Mouse (Mus musculus) embryonic facial prominence, embryonic 15.5 days (tissue): ENCODE results near the gene Cd86. TPM values are rescaled to one million over a fixed set of nuclear protein-coding genes. Genes with fewer than 3 reads are reported as not detected.

ENCODE experiments used
- ATAC-seq: fragments of 200-750 bp; cut with Nextera tagmentation; 2 replicates; pipeline ENCODE4 v1.8.0; 2017; ENCODE audit warnings: low read depth, moderate TSS enrichment; ENCODE audit not compliant: insufficient number of reproducible peaks, low FRiP score, low TSS enrichment
- H3K27ac ChIP-seq: fragments of 300-500 bp; sonication (generic); replicated peaks from 2 replicates; pipeline ENCODE4 v1.5.1; 2015; ENCODE audit warnings: mild to moderate bottlenecking, inconsistent platforms
- H3K27me3 ChIP-seq: fragments of 300-500 bp; sonication (generic); 2 replicates; pipeline ENCODE4 v1.6.1; 2015; ENCODE audit warnings: inconsistent platforms
- H3K36me3 ChIP-seq: fragments of 300-500 bp; sonication (generic); 2 replicates; pipeline ENCODE4 v1.6.1; 2015; ENCODE audit warnings: mild to moderate bottlenecking, inconsistent platforms
- H3K4me1 ChIP-seq: fragments of 300-500 bp; sonication (generic); 2 replicates; pipeline ENCODE4 v1.6.1; 2015; ENCODE audit warnings: inconsistent platforms
- H3K4me2 ChIP-seq: fragments of 300-500 bp; sonication (generic); replicated peaks from 2 replicates; pipeline ENCODE4 v1.6.1; 2015; ENCODE audit warnings: mild to moderate bottlenecking, inconsistent platforms
- H3K4me3 ChIP-seq: fragments of 300-500 bp; sonication (generic); replicated peaks from 2 replicates; pipeline ENCODE4 v1.5.1; 2015; ENCODE audit warnings: mild to moderate bottlenecking, inconsistent platforms
- H3K9ac ChIP-seq: fragments of 300-500 bp; sonication (generic); 2 replicates; pipeline ENCODE4 v1.6.1; 2015; ENCODE audit warnings: inconsistent platforms
- H3K9me3 ChIP-seq: fragments of 300-500 bp; sonication (generic); replicated peaks from 2 replicates; pipeline ENCODE4 v1.6.1; 2016; ENCODE audit warnings: inconsistent platforms
- WGBS: fragments of 180-500 bp; shearing (Covaris S2); methylation state at CpG from one replicate; pipeline ENCODE4 v1.1.7; 2015; 5-methylcytosine and 5-hydroxymethylcytosine counted together
- polyA plus RNA-seq: library from polyadenylated mRNA; unstranded; fragments of >200 nt; fragmentation: Nextera tagmentation; extraction: Ambion mirVana; gene quantifications from 2 replicates; pipeline ENCODE4 v1.2.1, GENCODE M21; 2015

The Cd86 gene
- polyA plus RNA-seq, 1 experiment from 2014 or later, result 3.3 TPM

DNA sequence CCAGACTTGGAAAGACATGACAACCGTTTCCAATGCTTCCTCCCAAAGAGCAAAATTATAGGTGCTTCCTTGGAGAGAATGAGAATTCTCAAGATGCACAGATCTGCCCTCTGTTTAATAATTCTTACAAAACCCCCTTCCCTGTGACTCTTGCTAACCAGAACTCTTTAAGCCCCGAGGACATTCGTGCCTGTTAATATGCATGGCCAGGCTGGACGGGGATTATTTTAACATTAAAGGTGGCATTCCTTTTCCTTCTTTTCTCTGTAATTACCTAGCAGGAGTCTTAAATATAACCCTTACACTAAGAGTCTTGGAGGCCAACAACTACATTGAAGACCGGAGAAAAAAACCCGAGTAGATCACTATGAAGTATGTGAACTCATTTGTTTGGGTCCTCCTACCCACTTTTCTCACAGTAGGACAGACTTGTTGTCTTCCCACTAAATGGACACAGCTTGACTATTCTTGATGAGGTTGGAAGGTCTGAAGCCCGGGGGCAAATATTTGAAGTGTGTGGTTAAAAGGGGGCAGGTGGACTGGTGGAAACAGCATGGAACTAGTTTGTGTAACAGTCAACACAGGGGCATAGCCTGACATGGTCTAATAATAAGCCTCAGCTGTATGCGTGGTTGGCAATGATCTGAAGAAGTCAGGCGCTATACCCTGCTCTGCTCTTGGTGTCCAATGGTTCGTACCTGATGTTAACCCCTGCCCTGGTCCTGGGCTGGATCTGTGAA, 69.0 kb downstream of the Cd86 start:
- ATAC-seq, result no peak
- Histone ChIP-seq H3K4me1 (no peaks in the 10 kb centered on the region), H3K4me2 (no peak overlapping the region), H3K4me3 (no peak overlapping the region), H3K9me3 (no peaks in the 10 kb centered on the region), H3K36me3 (no peaks in the 10 kb centered on the region), H3K9ac (no peak overlapping the region), H3K27ac (no peak overlapping the region), H3K27me3 (no peaks in the 10 kb centered on the region)
- WGBS, result 75% methylated on average over 10 of the region's 10 CpGs

DNA sequence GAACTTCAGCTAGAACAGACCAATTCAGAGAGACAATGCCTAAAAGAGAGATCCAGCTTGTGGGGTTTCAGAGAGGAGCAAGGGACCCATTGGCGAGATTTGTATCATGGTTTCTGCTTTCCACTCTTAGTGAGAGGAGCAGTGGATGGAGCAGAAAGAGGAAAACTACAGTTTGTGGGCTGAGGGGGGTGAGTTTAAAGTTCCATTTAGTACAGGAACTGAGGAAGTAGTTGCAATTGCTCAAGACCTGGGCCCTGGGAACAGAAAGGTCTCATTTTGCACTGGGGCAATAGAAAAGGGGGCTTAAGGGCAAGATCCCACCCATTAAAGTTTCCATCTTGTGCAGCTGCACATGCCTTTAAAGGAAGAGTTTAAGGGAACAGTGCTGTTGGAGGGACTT, 76.0 kb downstream of the Cd86 start:
- no peaks in the 10 kb centered on the region for H3K4me1 ChIP-seq
- no peak for ATAC-seq
- no peak overlapping the region for H3K9ac ChIP-seq

DNA sequence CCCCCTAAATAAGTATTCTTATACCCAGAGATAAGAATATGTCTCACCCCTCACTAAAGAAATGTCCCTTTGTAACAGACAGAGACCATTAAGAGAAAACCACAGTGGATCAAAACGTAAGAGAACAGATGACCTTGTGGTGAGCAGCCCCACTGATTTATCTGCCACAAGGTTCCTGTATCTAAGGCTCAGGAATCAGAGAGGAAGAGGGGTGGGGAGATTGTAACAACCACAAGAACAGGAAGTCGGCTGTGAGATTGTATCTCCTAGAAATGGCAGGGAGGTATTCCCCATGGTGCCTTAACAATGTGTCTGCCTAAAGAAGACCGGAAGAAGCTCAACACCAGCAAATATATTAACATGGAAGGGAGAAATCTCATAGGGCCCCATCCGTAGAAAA, 77.9 kb downstream of the Cd86 start:
- Histone ChIP-seq H3K27me3 (no peaks in the 10 kb centered on the region), H3K27ac (no peak overlapping the region), H3K36me3 (no peaks in the 10 kb centered on the region), H3K4me2 (no peak overlapping the region), H3K4me1 (no peaks in the 10 kb centered on the region), H3K4me3 (no peak overlapping the region), H3K9ac (no peak overlapping the region), H3K9me3 (no peaks in the 10 kb centered on the region)
- ATAC-seq, result no peak
- WGBS, result 55% methylated on average over 4 of the region's 4 CpGs

More for the DNA sequence above, 76.0 kb downstream of the Cd86 start:
- Histone ChIP-seq H3K36me3 (no peaks in the 10 kb centered on the region), H3K27ac (no peak overlapping the region), H3K4me2 (no peak overlapping the region), H3K27me3 (no peaks in the 10 kb centered on the region), H3K9me3 (no peaks in the 10 kb centered on the region), H3K4me3 (no peak overlapping the region)
- WGBS, result 79% methylated on average over 1 of the region's 1 CpGs

DNA sequence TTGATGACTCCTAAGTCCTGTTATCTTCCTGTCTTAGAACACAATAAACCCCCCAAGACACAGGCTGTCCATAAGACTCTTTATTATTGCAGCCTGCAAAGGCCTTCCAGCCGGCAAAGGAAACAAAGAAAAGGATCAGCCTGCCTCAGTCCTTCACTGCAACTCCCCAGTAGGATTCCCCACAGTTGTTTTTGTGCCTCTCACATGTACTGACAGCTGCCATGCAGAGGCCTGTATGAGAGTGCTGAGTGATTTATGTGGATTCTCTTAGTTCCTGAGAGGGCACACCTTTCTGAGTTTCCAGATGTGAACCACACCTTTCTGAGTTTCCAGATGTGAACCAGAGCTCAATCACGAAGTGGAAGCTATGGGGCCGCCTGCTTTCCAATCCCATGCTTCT, 83.8 kb downstream of the Cd86 start:
- no peaks in the 10 kb centered on the region for H3K27me3 ChIP-seq
- H3K9me3 ChIP-seq, result no peaks in the 10 kb centered on the region
- no peaks in the 10 kb centered on the region for H3K4me1 ChIP-seq
- WGBS, result 55% methylated on average over 3 of the region's 3 CpGs
- H3K4me3 ChIP-seq, result no peak overlapping the region
- H3K36me3 ChIP-seq, result no peaks in the 10 kb centered on the region
- H3K9ac ChIP-seq, result no peak overlapping the region
- no peak for ATAC-seq
- H3K4me2 ChIP-seq, result no peak overlapping the region
- no peak overlapping the region for H3K27ac ChIP-seq

DNA sequence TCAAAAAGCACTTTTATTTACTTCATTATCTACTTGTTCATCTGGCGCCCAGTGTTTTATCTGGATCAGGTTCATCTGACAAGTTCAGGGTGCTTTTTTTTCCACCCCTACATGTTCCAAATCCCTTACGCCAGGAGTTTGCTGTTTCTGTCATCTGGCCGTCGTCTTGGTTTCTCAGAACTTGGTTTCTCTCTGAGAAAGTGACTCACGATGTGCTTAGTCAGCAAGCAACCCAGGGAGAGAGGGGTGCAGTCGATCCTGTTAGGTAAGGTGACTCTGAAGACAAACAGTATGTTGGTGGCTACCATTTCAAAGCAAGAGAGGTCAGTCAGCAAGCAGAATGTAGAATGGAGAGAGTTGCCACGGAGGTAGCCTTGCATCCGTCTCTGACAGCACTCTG, 93.9 kb downstream of the Cd86 start:
- no peak overlapping the region for H3K27ac ChIP-seq
- no peaks in the 10 kb centered on the region for H3K27me3 ChIP-seq
- WGBS, result 64% methylated on average over 8 of the region's 8 CpGs
- no peak overlapping the region for H3K9ac ChIP-seq
- no peak overlapping the region for H3K4me3 ChIP-seq
- H3K9me3 ChIP-seq, result no peaks in the 10 kb centered on the region
- H3K4me2 ChIP-seq, result no peak overlapping the region
- H3K36me3 ChIP-seq, result no peaks in the 10 kb centered on the region
- no peaks in the 10 kb centered on the region for H3K4me1 ChIP-seq
- ATAC-seq, result no peak

DNA sequence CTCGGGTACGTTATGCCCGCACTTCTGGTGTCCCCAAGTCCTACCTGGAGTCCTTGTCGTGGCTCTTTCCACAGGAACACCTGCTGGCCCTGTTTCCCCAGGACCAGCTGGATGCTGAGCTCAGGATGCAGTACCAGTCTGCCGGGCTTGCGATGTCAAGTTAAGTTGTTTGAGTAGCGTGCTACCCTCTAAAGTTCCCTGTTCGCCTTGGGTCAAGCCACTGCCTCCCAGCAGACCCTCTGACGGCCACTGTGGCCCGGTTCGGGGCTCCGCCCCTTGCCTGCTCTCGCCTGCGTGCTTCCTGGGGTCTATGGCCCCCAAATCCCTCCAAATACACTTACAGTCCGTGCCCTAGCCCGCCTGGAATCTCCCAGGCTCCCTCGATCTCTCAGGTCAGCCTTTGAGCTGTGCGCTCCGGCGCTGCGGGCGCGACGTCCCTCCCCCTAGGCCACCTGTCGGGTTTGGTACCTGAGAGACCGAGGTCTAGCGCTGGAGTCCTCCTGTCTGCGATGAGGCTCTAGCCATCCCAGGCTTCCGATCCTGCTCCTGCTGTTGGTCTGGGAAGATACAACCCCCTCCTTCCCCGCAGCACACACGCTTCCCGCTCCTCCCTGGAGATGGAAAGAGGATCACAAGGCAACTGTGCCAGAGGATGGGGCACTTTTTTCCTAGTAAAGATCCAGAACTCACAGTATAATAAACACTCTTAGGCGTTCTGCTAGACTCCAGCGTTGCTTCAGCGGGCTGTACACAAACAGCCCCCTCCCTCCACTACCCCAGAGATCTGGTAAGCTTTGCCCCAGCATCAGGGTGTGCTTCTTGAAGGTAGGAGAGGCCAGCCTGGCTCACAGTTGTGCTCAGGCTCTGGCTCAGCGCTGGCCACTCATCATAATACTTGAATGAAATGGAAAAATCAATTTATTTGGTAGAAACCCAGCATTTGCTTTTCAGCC, 104.2 kb downstream of the Cd86 start, which contains the start of gene Casr:
Gene Casr, minus strand, starts transcription at position 756 of the 953 bp plus-strand sequence.
- H3K27me3 ChIP-seq, result peaks cover 13% of the 10 kb centered on the region
- no peak within 1 kb of the TSS for H3K9ac ChIP-seq
- peak within 1 kb of the TSS; percentile 26 for H3K4me3 ChIP-seq
- ATAC-seq, result 0 out of 2 replicates have a peak, but pooled peaks have one; percentile 19
- H3K4me2 ChIP-seq, result peak within 1 kb of the TSS; percentile 50
- WGBS, result 3% methylated on average over 36 of the region's 36 CpGs
- no peaks in the 10 kb centered on the region for H3K9me3 ChIP-seq
- H3K4me1 ChIP-seq, result peaks cover 10% of the 10 kb centered on the region
- H3K36me3 ChIP-seq, result no peaks in the 10 kb centered on the region
- H3K27ac ChIP-seq, result no peak within 1 kb of the TSS

DNA sequence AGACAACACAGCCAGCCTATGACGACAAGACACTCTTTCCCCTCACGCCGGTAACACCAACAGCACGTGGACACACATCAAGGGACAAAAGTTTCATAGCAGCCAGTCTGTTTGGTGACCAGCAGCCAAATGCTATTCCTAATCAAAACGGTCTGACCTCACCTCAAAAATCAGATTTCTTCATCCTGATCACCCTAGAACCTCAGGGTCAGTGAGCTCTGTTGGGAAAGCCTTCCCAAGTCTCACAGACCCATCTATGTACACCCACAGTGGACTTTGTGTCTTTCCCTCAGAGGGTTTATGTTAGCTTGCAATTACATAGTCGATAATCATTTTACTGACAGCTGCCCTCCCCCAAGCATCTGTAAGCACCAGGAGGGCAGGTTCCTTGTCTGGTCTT, 106.3 kb downstream of the Cd86 start:
- 92% methylated on average over 6 of the region's 6 CpGs for WGBS
- no peak overlapping the region for H3K27ac ChIP-seq

DNA sequence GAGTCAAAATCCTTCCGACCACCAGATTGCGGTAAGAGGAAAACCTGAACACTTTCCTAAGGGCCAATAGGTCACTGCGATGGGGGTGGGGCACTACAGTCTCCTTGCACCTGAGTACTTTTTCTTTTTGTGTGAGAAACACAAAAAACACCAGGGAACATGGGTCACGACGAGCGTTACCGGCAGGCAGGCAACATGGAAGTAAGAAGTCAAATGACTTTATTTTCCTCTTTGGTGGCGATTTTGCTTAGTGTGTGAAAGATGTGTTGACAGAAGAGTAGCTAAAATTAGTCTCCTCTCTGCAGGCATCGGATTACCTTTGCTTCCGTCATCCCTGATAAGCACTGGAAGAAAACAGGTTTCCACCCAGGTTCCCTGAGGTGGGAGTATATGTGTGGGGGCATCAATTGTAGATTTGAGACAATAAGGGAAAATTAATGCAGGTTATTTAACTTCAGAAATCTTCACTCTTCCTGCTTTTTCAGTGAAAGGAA, 110.2 kb downstream of the Cd86 start:
- Histone ChIP-seq H3K4me3 (no peak overlapping the region), H3K36me3 (no peaks in the 10 kb centered on the region), H3K27me3 (no peaks in the 10 kb centered on the region), H3K4me1 (no peaks in the 10 kb centered on the region), H3K9me3 (0 out of 2 replicates have a peak, but pooled peaks cover 3% of the 10 kb centered on the region), H3K9ac (no peak overlapping the region), H3K4me2 (no peak overlapping the region), H3K27ac (no peak overlapping the region)
- ATAC-seq, result no peak
- WGBS, result 71% methylated on average over 10 of the region's 10 CpGs

More for the DNA sequence above, 106.3 kb downstream of the Cd86 start:
- no peak overlapping the region for H3K9ac ChIP-seq
- no peaks in the 10 kb centered on the region for H3K36me3 ChIP-seq
- H3K9me3 ChIP-seq, result no peaks in the 10 kb centered on the region
- H3K27me3 ChIP-seq, result peaks cover 13% of the 10 kb centered on the region
- peaks cover 10% of the 10 kb centered on the region for H3K4me1 ChIP-seq
- no peak for ATAC-seq
- no peak overlapping the region for H3K4me3 ChIP-seq
- H3K4me2 ChIP-seq, result no peak overlapping the region

Other genes with a start within 250 kb of the Cd86 start
- gene Stfa3, start 210.7 kb downstream of the Cd86 start, polyA plus RNA-seq, result 158 and 184 TPM in 2 replicates
- gene Casr, start 103.9 kb downstream of the Cd86 start, polyA plus RNA-seq, result 0.37 and 0.42 TPM in 2 replicates
- 5.1 and 7.0 TPM in 2 replicates for gene Ildr1, start 27.9 kb upstream of the Cd86 start, polyA plus RNA-seq
- gene Slc15a2, start 118.9 kb upstream of the Cd86 start, polyA plus RNA-seq, result 7.1 and 9.7 TPM in 2 replicates
- 36.5 and 38.2 TPM in 2 replicates for gene Iqcb1, start 162.3 kb upstream of the Cd86 start, polyA plus RNA-seq
- gene Eaf2, start 208.9 kb upstream of the Cd86 start, polyA plus RNA-seq, result 7.5 and 8.1 TPM in 2 replicates
- 125 and 137 TPM in 2 replicates for gene Golgb1, start 209.1 kb upstream of the Cd86 start, polyA plus RNA-seq